Mouse (Mus musculus): Measurements from ENCODE around the gene Mnd1. TPM values are rescaled to one million over a fixed set of nuclear protein-coding genes. Genes with fewer than 3 reads are reported as not detected.

Mnd1 gene
- polyA plus RNA-seq, 1 experiment from 2014 or later: 9.1 TPM

DNA sequence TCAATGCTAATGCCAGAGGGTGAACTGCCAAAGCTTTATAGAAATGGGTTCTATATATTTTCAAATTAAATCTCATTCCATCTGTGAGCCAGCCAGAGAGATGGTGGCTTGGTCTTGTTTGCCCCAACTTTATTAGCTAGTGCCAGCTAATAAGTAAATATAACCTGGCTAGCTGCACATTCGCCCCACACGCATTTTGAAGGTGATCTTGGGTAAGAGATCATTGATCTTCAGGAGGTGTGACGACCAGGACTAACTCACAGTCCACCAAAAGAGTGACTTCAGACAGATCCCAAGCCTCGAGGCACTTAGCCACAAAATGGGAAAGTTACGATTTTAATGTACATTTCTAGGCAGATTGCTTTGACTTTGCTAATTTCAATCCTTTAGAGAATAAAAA is 94.6 kb downstream of the Mnd1 start:
- no peak overlapping the region for H3K27ac ChIP-seq (ENCODE audit: low read depth, low read length)
- DNase-seq (ENCODE audit: low spot score) (no peak), ATAC-seq (ENCODE audit: insufficient read depth, low FRiP score, low TSS enrichment) (no peak)
- no peak overlapping the region for H3K4me2 ChIP-seq (ENCODE audit: low read depth)
- no peak overlapping the region for H3K9ac ChIP-seq (ENCODE audit: low read length)
- WGBS: 86% methylated on average over 5 of the region's 5 CpGs
- no peaks in the 10 kb centered on the region for H3K4me1 ChIP-seq (ENCODE audit: control insufficient read depth, insufficient read depth, low read length)
- H3K36me3 ChIP-seq (ENCODE audit: control insufficient read depth, insufficient read depth, low read length): no peaks in the 10 kb centered on the region
- H3K9me3 ChIP-seq (ENCODE audit: control insufficient read depth, low read length): no peaks in the 10 kb centered on the region
- no peaks in the 10 kb centered on the region for H3K27me3 ChIP-seq (ENCODE audit: control insufficient read depth, insufficient read depth, low read length)
- no peak overlapping the region for H3K4me3 ChIP-seq (ENCODE audit: low read depth, low read length)

DNA sequence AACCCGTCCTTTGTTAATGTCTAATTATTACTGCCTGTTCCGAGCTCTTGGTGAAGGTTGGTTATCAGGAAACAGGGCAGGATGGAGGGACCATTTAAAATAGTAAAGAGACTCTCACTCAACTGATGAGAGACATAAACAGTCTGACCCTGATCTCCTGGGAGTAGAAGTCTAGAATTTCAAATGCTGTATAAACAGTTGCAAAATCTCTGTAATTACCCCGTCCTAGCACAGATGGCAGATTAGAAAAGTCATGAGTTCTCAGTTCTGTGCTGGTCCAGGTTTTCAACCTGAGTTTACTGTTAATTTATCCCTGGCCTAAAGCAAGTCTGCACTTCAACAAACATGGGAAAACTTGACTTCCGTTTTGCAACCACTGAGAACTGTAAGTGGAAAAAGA is 95.5 kb downstream of the Mnd1 start:
- Histone ChIP-seq H3K27ac (ENCODE audit: low read depth, low read length) (no peak overlapping the region), H3K27me3 (ENCODE audit: control insufficient read depth, insufficient read depth, low read length) (no peaks in the 10 kb centered on the region), H3K9me3 (ENCODE audit: control insufficient read depth, low read length) (no peaks in the 10 kb centered on the region), H3K4me2 (ENCODE audit: low read depth) (no peak overlapping the region), H3K36me3 (ENCODE audit: control insufficient read depth, insufficient read depth, low read length) (no peaks in the 10 kb centered on the region), H3K9ac (ENCODE audit: low read length) (no peak overlapping the region), H3K4me3 (ENCODE audit: low read depth, low read length) (no peak overlapping the region), H3K4me1 (ENCODE audit: control insufficient read depth, insufficient read depth, low read length) (no peaks in the 10 kb centered on the region)
- WGBS: 59% methylated on average over 4 of the region's 4 CpGs
- no peak for DNase-seq (ENCODE audit: low spot score)
- no peak for ATAC-seq (ENCODE audit: insufficient read depth, low FRiP score, low TSS enrichment)

DNA sequence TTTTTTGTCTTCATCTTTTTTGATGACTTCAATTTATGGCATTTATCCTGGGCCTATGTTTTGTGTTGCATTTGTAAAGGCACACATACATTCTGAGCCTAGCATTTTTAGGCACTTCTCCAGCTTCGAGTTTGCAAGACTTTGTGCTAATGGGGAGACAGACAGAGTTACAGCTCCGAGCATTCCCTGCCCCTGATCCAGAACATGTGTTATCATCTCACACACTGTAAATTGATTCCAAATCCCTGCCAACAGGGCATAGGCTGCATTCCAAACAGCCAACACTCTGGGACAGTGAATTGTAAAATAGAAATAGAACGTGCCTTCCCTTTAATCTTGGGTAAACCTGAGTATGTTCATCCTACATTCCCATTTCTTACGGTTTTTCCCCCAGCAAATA is 95.9 kb downstream of the Mnd1 start:
- no peaks in the 10 kb centered on the region for H3K27me3 ChIP-seq (ENCODE audit: control insufficient read depth, insufficient read depth, low read length)
- ATAC-seq (ENCODE audit: insufficient read depth, low FRiP score, low TSS enrichment) (no peak), DNase-seq (ENCODE audit: low spot score) (no peak)
- H3K36me3 ChIP-seq (ENCODE audit: control insufficient read depth, insufficient read depth, low read length): no peaks in the 10 kb centered on the region
- no peak overlapping the region for H3K27ac ChIP-seq (ENCODE audit: low read depth, low read length)
- H3K4me1 ChIP-seq (ENCODE audit: control insufficient read depth, insufficient read depth, low read length): no peaks in the 10 kb centered on the region
- H3K9ac ChIP-seq (ENCODE audit: low read length): no peak overlapping the region
- WGBS: 66% methylated on average over 4 of the region's 4 CpGs
- H3K4me3 ChIP-seq (ENCODE audit: low read depth, low read length): no peak overlapping the region
- no peak overlapping the region for H3K4me2 ChIP-seq (ENCODE audit: low read depth)
- H3K9me3 ChIP-seq (ENCODE audit: control insufficient read depth, low read length): no peaks in the 10 kb centered on the region

DNA sequence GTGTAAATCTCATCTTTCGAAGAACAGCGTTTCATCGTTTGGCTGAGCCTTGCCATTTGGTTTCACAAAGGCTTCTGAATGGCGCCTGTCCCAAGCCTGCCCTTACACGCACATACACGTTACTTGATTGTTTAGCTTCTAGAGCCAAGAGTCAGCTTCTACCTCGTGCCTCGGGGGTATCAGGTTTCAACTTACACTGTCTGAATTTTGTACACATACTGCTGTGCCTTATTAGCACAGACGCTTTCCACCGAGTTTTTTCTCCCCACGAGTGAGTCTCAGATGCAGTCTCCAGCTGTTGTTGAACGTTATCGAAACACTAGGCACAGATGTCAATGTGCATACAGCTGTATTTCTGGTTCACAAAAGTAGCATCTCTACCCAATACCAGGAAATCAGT is 96.3 kb downstream of the Mnd1 start:
- Histone ChIP-seq H3K9me3 (ENCODE audit: control insufficient read depth, low read length) (no peaks in the 10 kb centered on the region), H3K9ac (ENCODE audit: low read length) (no peak overlapping the region), H3K27ac (ENCODE audit: low read depth, low read length) (no peak overlapping the region), H3K4me2 (ENCODE audit: low read depth) (no peak overlapping the region), H3K4me3 (ENCODE audit: low read depth, low read length) (no peak overlapping the region), H3K36me3 (ENCODE audit: control insufficient read depth, insufficient read depth, low read length) (no peaks in the 10 kb centered on the region), H3K27me3 (ENCODE audit: control insufficient read depth, insufficient read depth, low read length) (no peaks in the 10 kb centered on the region), H3K4me1 (ENCODE audit: control insufficient read depth, insufficient read depth, low read length) (no peaks in the 10 kb centered on the region)
- WGBS: 61% methylated on average over 13 of the region's 13 CpGs
- DNase-seq (ENCODE audit: low spot score) (peak; percentile 12), ATAC-seq (ENCODE audit: insufficient read depth, low FRiP score, low TSS enrichment) (no peak)

DNA sequence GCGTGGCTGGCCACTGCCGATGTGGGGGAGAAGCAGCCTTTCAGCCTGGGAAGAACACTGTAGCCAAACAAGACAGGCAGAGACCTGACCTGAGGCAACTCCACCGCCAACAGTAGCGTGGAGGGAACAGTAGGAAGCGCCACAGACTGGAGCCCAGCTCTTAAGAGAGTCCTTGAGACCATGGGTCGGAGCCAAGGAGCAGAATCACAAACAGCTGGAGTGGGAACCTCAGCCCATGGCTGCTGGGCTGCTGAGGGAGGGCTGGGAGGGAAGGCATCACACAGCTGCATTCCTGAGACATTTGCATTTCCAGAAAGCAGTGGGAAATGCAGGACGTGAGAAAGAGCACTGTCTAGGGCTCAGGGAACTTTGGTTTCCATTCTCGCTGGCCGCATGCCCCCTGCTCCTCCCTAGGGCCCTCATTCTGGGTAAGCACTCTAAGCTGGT is 106.8 kb downstream of the Mnd1 start:
- Histone ChIP-seq H3K9me3 (ENCODE audit: control insufficient read depth, low read length) (no peaks in the 10 kb centered on the region), H3K27me3 (ENCODE audit: control insufficient read depth, insufficient read depth, low read length) (no peaks in the 10 kb centered on the region), H3K27ac (ENCODE audit: low read depth, low read length) (no peak overlapping the region), H3K36me3 (ENCODE audit: control insufficient read depth, insufficient read depth, low read length) (no peaks in the 10 kb centered on the region), H3K4me3 (ENCODE audit: low read depth, low read length) (no peak overlapping the region), H3K9ac (ENCODE audit: low read length) (no peak overlapping the region), H3K4me1 (ENCODE audit: control insufficient read depth, insufficient read depth, low read length) (peaks cover 3% of the 10 kb centered on the region; the same call in 1 of the 2 replicates), H3K4me2 (ENCODE audit: low read depth) (no peak overlapping the region)
- 24% methylated on average over 9 of the region's 9 CpGs for WGBS
- ATAC-seq (ENCODE audit: insufficient read depth, low FRiP score, low TSS enrichment): no peak
- no peak for DNase-seq (ENCODE audit: low spot score)

DNA sequence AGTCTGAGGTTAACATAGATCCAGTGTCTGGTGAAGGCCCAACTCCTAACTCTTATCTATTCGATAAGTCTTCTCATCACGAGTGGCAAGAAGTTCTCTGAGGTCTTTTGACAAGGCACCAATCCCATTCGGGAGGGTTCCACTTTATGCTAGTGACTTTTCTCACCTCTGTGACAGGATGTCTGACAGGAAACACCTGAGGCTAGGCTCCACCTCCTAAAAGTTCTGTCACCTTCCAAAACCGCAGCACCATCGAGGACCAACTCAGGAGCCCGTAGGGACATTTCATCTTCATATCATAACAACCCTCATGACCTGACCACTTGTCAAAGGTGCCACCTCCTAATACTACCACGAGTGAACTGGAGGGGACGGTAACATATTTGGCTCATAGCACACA is 109.4 kb downstream of the Mnd1 start:
- H3K4me1 ChIP-seq (ENCODE audit: control insufficient read depth, insufficient read depth, low read length): peaks cover 3% of the 10 kb centered on the region; the same call in 1 of the 2 replicates

DNA sequence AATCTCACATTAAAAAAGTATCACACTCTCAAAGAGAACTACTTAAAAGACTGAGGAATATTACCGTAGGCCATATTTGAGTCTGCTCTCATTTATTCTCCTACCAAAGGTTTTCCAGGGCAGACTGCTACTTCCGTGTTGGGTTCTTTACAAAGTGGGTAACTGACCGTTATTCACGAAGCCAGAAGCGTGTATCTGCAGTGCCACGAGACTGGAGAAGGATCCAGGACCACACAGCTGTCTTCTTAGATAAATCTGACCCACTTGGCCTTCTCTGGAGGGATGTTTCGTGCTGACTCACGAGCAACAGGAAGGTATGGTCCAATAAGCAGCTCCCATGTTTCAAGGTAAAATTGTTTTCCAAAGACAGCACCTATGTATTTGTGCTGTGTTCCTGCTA is 113.8 kb downstream of the Mnd1 start:
- DNase-seq (ENCODE audit: low spot score) (no peak), ATAC-seq (ENCODE audit: insufficient read depth, low FRiP score, low TSS enrichment) (no peak)
- H3K27me3 ChIP-seq (ENCODE audit: control insufficient read depth, insufficient read depth, low read length): no peaks in the 10 kb centered on the region
- H3K4me3 ChIP-seq (ENCODE audit: low read depth, low read length): no peak overlapping the region
- no peaks in the 10 kb centered on the region for H3K36me3 ChIP-seq (ENCODE audit: control insufficient read depth, insufficient read depth, low read length)
- no peak overlapping the region for H3K4me2 ChIP-seq (ENCODE audit: low read depth)
- peaks cover 17% of the 10 kb centered on the region for H3K4me1 ChIP-seq (ENCODE audit: control insufficient read depth, insufficient read depth, low read length)
- WGBS: 91% methylated on average over 8 of the region's 8 CpGs
- no peak overlapping the region for H3K9ac ChIP-seq (ENCODE audit: low read length)
- no peak overlapping the region for H3K27ac ChIP-seq (ENCODE audit: low read depth, low read length)
- no peaks in the 10 kb centered on the region for H3K9me3 ChIP-seq (ENCODE audit: control insufficient read depth, low read length)

More for the DNA sequence above, 109.4 kb downstream of the Mnd1 start:
- no peak for DNase-seq (ENCODE audit: low spot score)
- Histone ChIP-seq H3K27me3 (ENCODE audit: control insufficient read depth, insufficient read depth, low read length) (no peaks in the 10 kb centered on the region), H3K36me3 (ENCODE audit: control insufficient read depth, insufficient read depth, low read length) (no peaks in the 10 kb centered on the region), H3K27ac (ENCODE audit: low read depth, low read length) (no peak overlapping the region), H3K9ac (ENCODE audit: low read length) (no peak overlapping the region), H3K4me3 (ENCODE audit: low read depth, low read length) (no peak overlapping the region), H3K4me2 (ENCODE audit: low read depth) (no peak overlapping the region), H3K9me3 (ENCODE audit: control insufficient read depth, low read length) (no peaks in the 10 kb centered on the region)
- WGBS: 93% methylated on average over 8 of the region's 8 CpGs
- no peak for ATAC-seq (ENCODE audit: insufficient read depth, low FRiP score, low TSS enrichment)

DNA sequence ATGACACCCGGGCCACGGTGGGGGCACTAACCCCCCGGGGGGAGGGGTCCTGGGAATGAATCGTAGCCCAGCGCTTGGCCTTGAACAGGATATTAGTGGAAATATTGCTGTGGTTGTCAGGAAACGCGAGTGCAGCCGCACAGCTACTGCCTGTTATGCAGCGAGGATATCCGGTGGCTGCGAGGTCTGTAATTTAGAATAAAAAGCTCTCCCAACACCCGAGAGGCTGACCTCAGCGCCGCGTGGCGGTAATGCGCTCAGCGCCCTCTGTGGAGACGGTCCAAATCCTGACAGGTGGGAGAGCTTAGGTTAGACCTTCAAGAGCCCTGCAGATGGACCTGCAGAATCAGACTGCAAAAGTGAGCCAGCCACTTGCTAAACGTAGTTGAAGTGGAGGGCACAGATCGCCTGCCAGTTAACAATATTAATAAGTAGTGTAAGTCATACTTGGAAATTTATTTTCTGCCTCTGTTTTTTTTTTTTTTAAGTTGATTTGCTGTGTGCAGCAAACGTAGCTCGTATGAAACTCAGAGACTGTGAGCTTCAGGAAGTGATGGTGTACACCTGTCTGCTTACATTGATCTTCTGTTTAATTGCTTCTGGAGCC is 115.0 kb downstream of the Mnd1 start:
- H3K27ac ChIP-seq (ENCODE audit: low read depth, low read length): peak overlapping the region; percentile 93
- DNase-seq (ENCODE audit: low spot score) (no peak), ATAC-seq (ENCODE audit: insufficient read depth, low FRiP score, low TSS enrichment) (peak; percentile 51; the same call in 1 of the 2 replicates)
- peaks cover 18% of the 10 kb centered on the region for H3K4me1 ChIP-seq (ENCODE audit: control insufficient read depth, insufficient read depth, low read length)
- peak overlapping the region; percentile 99 for H3K9ac ChIP-seq (ENCODE audit: low read length)
- H3K27me3 ChIP-seq (ENCODE audit: control insufficient read depth, insufficient read depth, low read length): no peaks in the 10 kb centered on the region
- H3K4me3 ChIP-seq (ENCODE audit: low read depth, low read length): peak overlapping the region; percentile 97
- H3K4me2 ChIP-seq (ENCODE audit: low read depth): peak overlapping the region; percentile 92
- WGBS: 6% methylated on average over 23 of the region's 23 CpGs
- no peaks in the 10 kb centered on the region for H3K9me3 ChIP-seq (ENCODE audit: control insufficient read depth, low read length)
- H3K36me3 ChIP-seq (ENCODE audit: control insufficient read depth, insufficient read depth, low read length): no peaks in the 10 kb centered on the region

DNA sequence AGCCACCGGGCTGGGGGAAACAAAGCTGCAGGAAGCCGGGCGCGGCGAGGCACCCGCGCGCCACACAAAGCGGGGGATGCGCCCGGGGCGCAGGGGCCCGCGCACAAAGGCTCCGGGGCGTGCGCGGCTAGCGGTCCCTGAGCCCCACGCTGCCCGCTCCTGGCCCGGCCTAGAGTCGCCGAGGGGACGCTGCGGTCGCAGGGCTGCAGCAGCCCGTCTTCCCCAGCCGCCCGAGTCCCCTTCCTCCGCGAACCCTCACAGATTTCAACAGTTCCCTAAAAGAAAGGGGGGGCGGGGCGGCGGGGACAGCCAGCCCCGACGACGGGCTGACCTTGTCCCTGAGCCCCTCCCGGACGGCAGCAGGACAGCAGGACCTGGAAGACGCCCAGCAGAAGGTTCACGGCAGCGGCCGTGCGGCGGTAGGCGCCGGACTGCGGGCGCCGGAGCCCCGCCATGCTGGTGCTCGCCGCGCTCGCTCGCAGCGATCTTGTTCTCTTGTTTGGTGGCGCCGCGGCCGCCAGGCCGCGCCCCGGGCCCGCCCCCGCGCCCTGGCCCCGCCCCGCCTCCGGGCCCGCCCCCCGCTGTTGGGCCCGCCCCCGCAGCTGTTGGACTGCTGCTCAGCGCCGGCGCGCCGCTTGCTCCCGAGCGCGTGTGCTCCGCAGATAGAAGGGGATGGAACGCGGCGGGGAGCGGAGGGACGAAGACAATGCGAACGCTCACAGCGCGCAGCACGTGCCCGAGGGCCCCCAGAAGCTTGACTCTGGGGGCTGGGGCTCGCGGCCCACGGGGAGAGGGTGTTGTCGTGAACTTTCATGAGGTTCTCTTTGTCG is 115.7 kb downstream of the Mnd1 start, which contains the start of gene Tmem131l:
Gene Tmem131l (minus strand): TSS at position 530 of the 830 bp plus-strand sequence.
- no peaks in the 10 kb centered on the region for H3K9me3 ChIP-seq (ENCODE audit: control insufficient read depth, low read length)
- H3K27me3 ChIP-seq (ENCODE audit: control insufficient read depth, insufficient read depth, low read length): no peaks in the 10 kb centered on the region
- peak within 1 kb of the TSS; percentile 97 for H3K4me3 ChIP-seq (ENCODE audit: low read depth, low read length)
- peak within 1 kb of the TSS; percentile 93 for H3K27ac ChIP-seq (ENCODE audit: low read depth, low read length)
- peak within 1 kb of the TSS; percentile 99 for H3K9ac ChIP-seq (ENCODE audit: low read length)
- peaks cover 18% of the 10 kb centered on the region for H3K4me1 ChIP-seq (ENCODE audit: control insufficient read depth, insufficient read depth, low read length)
- WGBS: 1% methylated on average over 89 of the region's 100 CpGs
- ATAC-seq (ENCODE audit: insufficient read depth, low FRiP score, low TSS enrichment) (peak; percentile 94), DNase-seq (ENCODE audit: low spot score) (peak; percentile 91)
- no peaks in the 10 kb centered on the region for H3K36me3 ChIP-seq (ENCODE audit: control insufficient read depth, insufficient read depth, low read length)
- H3K4me2 ChIP-seq (ENCODE audit: low read depth): peak within 1 kb of the TSS; percentile 92
